14 mouse cellular contexts compared by ENCODE assay signal in the genomic region with DNA sequence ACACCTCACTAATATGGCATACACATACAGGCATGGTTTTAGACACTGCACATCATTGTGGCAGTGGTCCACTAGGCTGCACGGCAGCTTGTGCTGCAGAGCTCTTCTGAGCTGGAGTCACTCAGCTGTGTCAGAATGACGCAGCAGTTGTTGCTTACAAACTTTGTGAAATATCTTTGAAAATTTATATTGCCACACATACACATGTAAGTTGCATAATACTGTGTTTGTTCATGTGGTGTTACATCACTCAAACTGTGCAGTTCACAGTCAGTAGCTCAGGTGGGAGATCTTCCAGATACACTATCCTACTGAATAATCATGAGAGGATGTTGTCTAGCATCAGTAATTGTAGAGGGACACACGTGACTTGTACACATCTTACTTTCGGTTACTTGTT. TPM values are rescaled to one million over a fixed set of nuclear protein-coding genes. Genes with fewer than 3 reads are reported as not detected.
DNase-seq lines count a peak whose midpoint lies in the region; ATAC-seq and TF ChIP-seq lines count a peak whose summit lies in the region.
"Had no signal": no experiment of that assay in that cellular context is flagged by ENCODE, and none has a peak within 500 bp of the region (broad histone marks: within the 10 kb centered on the region; RNA-seq: fewer than 3 reads in every experiment).

No protein-coding gene starts in this region.

- peaks cover 7% of the 10 kb centered on the region for H3K4me1 ChIP-seq in liver, adult 2 months (ENCODE audit: control insufficient read depth, insufficient read depth, low read length)
- H3K4me1 ChIP-seq: heart, embryonic 15.5 days; kidney, embryonic 15.5 days had no signal

- WGBS in liver, adult 2 months = 19% methylated on average over 4 of the region's 4 CpGs

- intact Hi-C loops in left cerebral cortex, postnatal 10 days (cut with DNase I) = no loop called here

- no peak for TF ChIP-seq CTCF in C2C12 (IDR thresholded peaks at IDR 0.05; ENCODE audit: control insufficient read depth, insufficient read depth, insufficient read length)
- TF ChIP-seq CTCF in liver, adult 2 months (IDR thresholded peaks at IDR 0.05; ENCODE audit: low read depth, low read length) = no peak

- no peak overlapping the region for H3K4me3 ChIP-seq in C2C12 (ENCODE audit: insufficient read depth, poor library complexity, severe bottlenecking)
- H3K4me3 ChIP-seq in liver, adult 2 months (ENCODE audit: insufficient read depth, low read depth, low read length) = no peak overlapping the region
- H3K4me3 ChIP-seq: heart, embryonic 15.5 days; kidney, embryonic 15.5 days had no signal

- no peak overlapping the region for H3ac ChIP-seq in C2C12 (ENCODE audit: control insufficient read depth, insufficient read length, low read depth)

- H3K36me3 ChIP-seq in C2C12 (ENCODE audit: control insufficient read depth, insufficient read depth) = peaks cover 32% of the 10 kb centered on the region
- peaks cover 20% of the 10 kb centered on the region for H3K36me3 ChIP-seq in liver, adult 2 months (ENCODE audit: control insufficient read depth, insufficient read depth, low read length)

- H3K27me3 ChIP-seq in C2C12 (ENCODE audit: control insufficient read depth, insufficient read depth, insufficient read length) = no peaks in the 10 kb centered on the region
- no peaks in the 10 kb centered on the region for H3K27me3 ChIP-seq in liver, adult 2 months (ENCODE audit: control insufficient read depth, insufficient read depth, low read length)
- H3K27me3 ChIP-seq: heart, embryonic 15.5 days; kidney, embryonic 15.5 days had no signal

- no peak overlapping the region for H3K9ac ChIP-seq in liver, adult 2 months (ENCODE audit: low read depth, low read length)
- H3K9ac ChIP-seq: heart, embryonic 15.5 days; hindbrain, embryonic 14.5 days; kidney, embryonic 15.5 days had no signal

- H3K79me3 ChIP-seq in C2C12 (ENCODE audit: low read depth) = peaks cover 39% of the 10 kb centered on the region

- peaks cover 85% of the 10 kb centered on the region for H3K79me2 ChIP-seq in C2C12 (ENCODE audit: control insufficient read depth, insufficient read depth)
- peaks cover 16% of the 10 kb centered on the region; the same call in 1 of the 2 replicates for H3K79me2 ChIP-seq in liver, adult 2 months (ENCODE audit: control insufficient read depth, insufficient read depth, low read length)

- peak overlapping the region; percentile 53 for H3K27ac ChIP-seq in liver, adult 2 months (replicated peaks; ENCODE audit: insufficient read depth, low read depth, low read length)
- H3K27ac ChIP-seq: heart, embryonic 15.5 days; hindbrain, embryonic 14.5 days; kidney, embryonic 15.5 days had no signal

- TF ChIP-seq POLR2A in liver, adult 2 months (IDR thresholded peaks at IDR 0.05; ENCODE audit: extremely low read depth, insufficient read depth, low read length) = no peak

- DNase-seq in adipocyte (ENCODE audit: low spot score) = peak; percentile 42
- DNase-seq in liver, adult 2 months (ENCODE audit: extremely low read depth, low read depth, low spot score) = peak; percentile 91
- DNase-seq in frontal cortex, postnatal 25 days (ENCODE audit: low spot score in 2 of 2) = no peak
- DNase-seq in left cerebral cortex, postnatal 10 days (ENCODE audit: extremely low spot score in 1 of 2, low spot score in 2 of 2) = no peak
- no peak for DNase-seq in thymus, postnatal 36 days
- DNase-seq: cerebellum, postnatal 14 days; gastrocnemius, postnatal 36 days; layer of hippocampus, adult 9-11 months had no signal

- ATAC-seq in megakaryocyte, adult 5-6 weeks (ENCODE audit: poor library complexity, severe bottlenecking) = peak; percentile 98
- ATAC-seq: forebrain, embryonic 14.5 days had no signal

TF ChIP-seq in C2C12, 6 proteins besides CTCF, POLR2A, EP300 and RAD21:
- peak; percentile 16 for TF ChIP-seq CEBPB (IDR thresholded peaks at IDR 0.05; ENCODE audit: low read depth)
- TF ChIP-seq MAX (IDR thresholded peaks at IDR 0.05) = no peak
- TF ChIP-seq MYOD1 (IDR thresholded peaks at IDR 0.05; ENCODE audit: control insufficient read depth, insufficient read length, low read depth) = no peak
- TF ChIP-seq USF1 (IDR thresholded peaks at IDR 0.05; ENCODE audit: low read depth) = no peak
- no peak for TF ChIP-seq MYOG (IDR thresholded peaks at IDR 0.05; ENCODE audit: control insufficient read depth, extremely low read depth, insufficient read length)
- TF ChIP-seq FOSL1 (IDR thresholded peaks at IDR 0.05; ENCODE audit: insufficient read depth, low read length, poor library complexity, severe bottlenecking) = no peak

RNA-seq across cellular contexts. Expression of gene Ubap1, which starts 19.4 kb away (rescaled TPM):
- 20.0 TPM for polyA plus RNA-seq in C2C12 (2012; fragmentation: generic; extraction: Trizol)
- total RNA-seq in liver, adult 2 months (2014; rRNA removed) = 15.5 and 17.7 TPM in 2 replicates
- polyA plus RNA-seq in liver, adult 2 months (2012; rRNA removed) = 39.3 and 45.0 TPM in 2 replicates
- 49.9 and 51.2 TPM in 2 replicates for total RNA-seq in megakaryocyte, adult 5-6 weeks (2015)
- total RNA-seq in megakaryocyte, adult 5-6 weeks (2017) = 43.6 and 47.6 TPM in 2 replicates
- 10 to 100 TPM; 41.6 to 42.7 TPM for total RNA-seq in left cerebral cortex, postnatal 10 days (2021)

RNA-seq across cellular contexts. Expression of gene Dcaf12, which starts 53.5 kb away (rescaled TPM):
- 20.9 TPM for polyA plus RNA-seq in C2C12 (2012; fragmentation: generic; extraction: Trizol)
- 10.2 and 13.4 TPM in 2 replicates for total RNA-seq in liver, adult 2 months (2014; rRNA removed)
- 13.1 and 14.8 TPM in 2 replicates for polyA plus RNA-seq in liver, adult 2 months (2012; rRNA removed)
- 50.4 and 52.9 TPM in 2 replicates for total RNA-seq in megakaryocyte, adult 5-6 weeks (2015)
- 46.9 and 51.0 TPM in 2 replicates for total RNA-seq in megakaryocyte, adult 5-6 weeks (2017)
- 10 to 100 TPM; 55.2 to 55.6 TPM for total RNA-seq in left cerebral cortex, postnatal 10 days (2021)

Comparison
In these comparisons a context has a peak if more than half of its experiments do, and no peak if none do; other contexts are left out.
1. DNase-seq: peak in adipocyte (single experiment) and liver, adult 2 months (single experiment); none in frontal cortex, postnatal 25 days (0 of 2), left cerebral cortex, postnatal 10 days (0 of 2) and thymus, postnatal 36 days (0 of 2).